Mouse (Mus musculus): ENCODE data around the gene Vamp2. TPM values are rescaled to one million over a fixed set of nuclear protein-coding genes. Genes with fewer than 3 reads are reported as not detected.

The Vamp2 gene
- polyA plus RNA-seq, 1 experiment from 2014 or later: 43.0 TPM

DNA sequence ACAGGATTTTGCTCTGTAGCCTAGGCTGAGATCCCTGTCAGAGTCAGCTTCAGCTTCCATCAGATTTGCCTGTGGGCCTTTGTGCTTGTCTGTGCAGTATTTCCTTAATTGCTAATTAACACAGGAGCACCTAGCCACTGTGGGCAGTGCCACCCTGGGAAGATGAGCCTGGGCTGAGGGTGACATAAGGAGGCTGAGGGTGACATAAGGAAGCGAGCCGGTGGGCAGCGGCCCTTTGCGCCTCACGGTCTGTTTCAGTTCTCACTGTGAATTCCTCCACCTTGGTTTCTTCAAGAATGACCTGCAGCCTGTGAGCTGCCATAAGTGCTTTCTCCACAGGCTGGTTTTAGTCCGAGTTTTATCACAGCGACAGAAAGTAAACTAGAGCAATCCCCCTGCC lies 6.7 kb upstream of the Vamp2 start:
- Histone ChIP-seq H3K27me3 (ENCODE audit: control insufficient read depth, insufficient read depth, low read length) (no peaks in the 10 kb centered on the region), H3K27ac (replicated peaks) (no peak overlapping the region), H3K36me3 (ENCODE audit: control insufficient read depth, insufficient read depth, low read length) (no peaks in the 10 kb centered on the region), H3K4me2 (replicated peaks; ENCODE audit: low read depth) (no peak overlapping the region), H3K9me3 (ENCODE audit: control insufficient read depth, low read length) (no peaks in the 10 kb centered on the region), H3K9ac (ENCODE audit: low read length) (no peak overlapping the region), H3K4me1 (replicated peaks; ENCODE audit: control insufficient read depth, insufficient read depth) (no peaks in the 10 kb centered on the region), H3K4me3 (ENCODE audit: low read depth, low read length) (no peak overlapping the region)
- DNase-seq (ENCODE audit: low spot score) (no peak), ATAC-seq (ENCODE audit: low FRiP score, low TSS enrichment) (no peak)
- 78% methylated on average over 7 of the region's 7 CpGs for WGBS
- TF ChIP-seq CTCF (IDR thresholded peaks at IDR 0.05; ENCODE audit: low read depth): no peak
- TF ChIP-seq EP300 (optimal IDR thresholded peaks at IDR 0.05): no peak

GRCm38 (mm10) chr11:69085608-69086007 lies 2.7 kb upstream of the Vamp2 start:
- Histone ChIP-seq H3K9me3 (ENCODE audit: control insufficient read depth, low read length) (no peaks in the 10 kb centered on the region), H3K27me3 (ENCODE audit: control insufficient read depth, insufficient read depth, low read length) (no peaks in the 10 kb centered on the region), H3K4me3 (ENCODE audit: low read depth, low read length) (no peak overlapping the region), H3K36me3 (ENCODE audit: control insufficient read depth, insufficient read depth, low read length) (peaks cover 7% of the 10 kb centered on the region; the same call in 1 of the 2 replicates), H3K4me2 (replicated peaks; ENCODE audit: low read depth) (no peak overlapping the region), H3K4me1 (replicated peaks; ENCODE audit: control insufficient read depth, insufficient read depth) (peaks cover 7% of the 10 kb centered on the region; the same call in 1 of the 2 replicates), H3K9ac (ENCODE audit: low read length) (no peak overlapping the region), H3K27ac (replicated peaks) (no peak overlapping the region)
- DNase-seq (ENCODE audit: low spot score) (peak; percentile 20), ATAC-seq (ENCODE audit: low FRiP score, low TSS enrichment) (no peak)
- no peak for TF ChIP-seq CTCF (IDR thresholded peaks at IDR 0.05; ENCODE audit: low read depth)
- no peak for TF ChIP-seq EP300 (optimal IDR thresholded peaks at IDR 0.05)
- 70% methylated on average over 6 of the region's 6 CpGs for WGBS

- DNase-seq (ENCODE audit: low spot score) (peak; percentile 14), ATAC-seq (ENCODE audit: low FRiP score, low TSS enrichment) (no peak)
- Histone ChIP-seq H3K9me3 (ENCODE audit: control insufficient read depth, low read length) (no peaks in the 10 kb centered on the region), H3K4me3 (ENCODE audit: low read depth, low read length) (no peak overlapping the region), H3K4me1 (replicated peaks; ENCODE audit: control insufficient read depth, insufficient read depth) (peaks cover 7% of the 10 kb centered on the region; the same call in 1 of the 2 replicates), H3K27ac (replicated peaks) (peak overlapping the region; percentile 97), H3K36me3 (ENCODE audit: control insufficient read depth, insufficient read depth, low read length) (peaks cover 7% of the 10 kb centered on the region; the same call in 1 of the 2 replicates), H3K4me2 (replicated peaks; ENCODE audit: low read depth) (no peak overlapping the region), H3K9ac (ENCODE audit: low read length) (0 out of 2 replicates have a peak overlapping the region, but pooled peaks have one; percentile 13), H3K27me3 (ENCODE audit: control insufficient read depth, insufficient read depth, low read length) (no peaks in the 10 kb centered on the region)
- TF ChIP-seq EP300 (optimal IDR thresholded peaks at IDR 0.05) (no peak), CTCF (IDR thresholded peaks at IDR 0.05; ENCODE audit: low read depth) (no peak)
- 38% methylated on average over 6 of the region's 6 CpGs for WGBS
Observed at GRCm38 (mm10) chr11:69086390-69086789, 1.9 kb upstream of the Vamp2 start.

- no peak for TF ChIP-seq CTCF (IDR thresholded peaks at IDR 0.05; ENCODE audit: low read depth)
- Histone ChIP-seq H3K9ac (ENCODE audit: low read length) (no peak overlapping the region), H3K27me3 (ENCODE audit: control insufficient read depth, insufficient read depth, low read length) (no peaks in the 10 kb centered on the region), H3K36me3 (ENCODE audit: control insufficient read depth, insufficient read depth, low read length) (peaks cover 7% of the 10 kb centered on the region; the same call in 1 of the 2 replicates), H3K27ac (replicated peaks) (peak overlapping the region; percentile 97), H3K4me1 (replicated peaks; ENCODE audit: control insufficient read depth, insufficient read depth) (peaks cover 7% of the 10 kb centered on the region; the same call in 1 of the 2 replicates), H3K4me3 (ENCODE audit: low read depth, low read length) (no peak overlapping the region), H3K9me3 (ENCODE audit: control insufficient read depth, low read length) (no peaks in the 10 kb centered on the region), H3K4me2 (replicated peaks; ENCODE audit: low read depth) (no peak overlapping the region)
- WGBS: 21% methylated on average over 4 of the region's 4 CpGs
- DNase-seq (ENCODE audit: low spot score) (peak; percentile 32), ATAC-seq (ENCODE audit: low FRiP score, low TSS enrichment) (peak; percentile 8; the same call in 1 of the 2 replicates)
Observed at GRCm38 (mm10) chr11:69087082-69087481, 1.2 kb upstream of the Vamp2 start.

DNA sequence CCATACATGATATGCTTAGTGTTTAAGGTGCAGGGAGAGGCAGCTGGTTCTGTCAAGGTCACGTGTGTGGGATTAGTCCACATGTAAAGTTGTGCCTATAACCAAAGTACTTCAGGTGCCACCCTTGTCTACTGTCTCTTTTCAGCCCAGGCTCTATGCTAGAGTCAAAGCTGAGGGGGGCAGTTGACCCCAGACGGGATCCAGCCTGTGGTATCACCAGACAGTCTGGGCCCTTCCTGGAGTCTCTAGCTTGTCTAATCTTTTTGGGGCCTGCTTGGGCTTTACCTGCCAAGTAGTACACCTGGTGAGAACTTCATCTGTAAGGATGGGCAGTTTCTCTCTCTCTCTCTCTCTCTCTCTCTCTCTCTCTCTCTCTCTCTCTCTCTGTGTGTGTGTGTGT lies 693 bp upstream of the Vamp2 start:
- Histone ChIP-seq H3K4me1 (replicated peaks; ENCODE audit: control insufficient read depth, insufficient read depth) (peaks cover 7% of the 10 kb centered on the region; the same call in 1 of the 2 replicates), H3K9ac (ENCODE audit: low read length) (no peak overlapping the region), H3K9me3 (ENCODE audit: control insufficient read depth, low read length) (no peaks in the 10 kb centered on the region), H3K27me3 (ENCODE audit: control insufficient read depth, insufficient read depth, low read length) (no peaks in the 10 kb centered on the region), H3K27ac (replicated peaks) (peak overlapping the region; percentile 97), H3K36me3 (ENCODE audit: control insufficient read depth, insufficient read depth, low read length) (peaks cover 7% of the 10 kb centered on the region; the same call in 1 of the 2 replicates), H3K4me3 (ENCODE audit: low read depth, low read length) (no peak overlapping the region), H3K4me2 (replicated peaks; ENCODE audit: low read depth) (no peak overlapping the region; the same call in 1 of the 2 replicates)
- ATAC-seq (ENCODE audit: low FRiP score, low TSS enrichment): no peak
- no peak for DNase-seq (ENCODE audit: low spot score)
- 63% methylated on average over 2 of the region's 2 CpGs for WGBS
- TF ChIP-seq EP300 (optimal IDR thresholded peaks at IDR 0.05): no peak
- no peak for TF ChIP-seq CTCF (IDR thresholded peaks at IDR 0.05; ENCODE audit: low read depth)

DNA sequence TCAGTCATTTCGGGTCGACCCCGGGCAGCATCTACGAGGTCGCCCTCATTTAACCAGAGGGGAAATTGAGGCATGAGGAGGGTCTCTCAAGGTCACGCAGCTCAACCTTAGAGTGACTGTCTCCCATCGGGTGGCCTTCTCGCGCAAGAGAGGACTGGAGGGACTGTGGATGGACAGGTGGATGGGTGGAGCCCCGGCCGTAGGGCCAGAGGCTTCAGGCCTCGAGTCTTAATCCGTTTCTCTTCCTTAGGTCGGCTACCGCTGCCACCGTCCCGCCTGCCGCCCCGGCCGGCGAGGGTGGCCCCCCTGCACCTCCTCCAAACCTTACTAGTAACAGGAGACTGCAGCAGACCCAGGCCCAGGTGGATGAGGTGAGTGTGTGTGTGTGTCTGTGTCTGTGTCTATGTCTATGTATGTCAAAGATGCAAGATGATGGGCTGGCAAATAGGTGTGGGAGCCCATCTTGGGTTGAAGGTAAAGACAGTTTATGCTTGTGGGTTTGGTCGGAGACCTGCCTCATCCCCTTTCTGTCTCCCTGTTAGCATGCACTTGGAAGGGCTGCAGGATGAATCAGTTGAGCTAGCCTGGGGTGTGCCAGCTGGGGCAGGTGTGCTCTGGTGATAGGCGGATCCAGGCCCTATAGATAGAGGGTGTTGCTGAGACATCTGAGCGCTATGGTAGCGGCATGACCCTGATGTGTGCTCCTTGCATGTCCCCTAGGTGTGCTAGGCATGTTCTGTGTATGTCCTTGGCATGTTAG lies 746 bp downstream of the Vamp2 start:
- Histone ChIP-seq H3K4me1 (replicated peaks; ENCODE audit: control insufficient read depth, insufficient read depth) (peaks cover 7% of the 10 kb centered on the region; the same call in 1 of the 2 replicates), H3K27me3 (ENCODE audit: control insufficient read depth, insufficient read depth, low read length) (no peaks in the 10 kb centered on the region), H3K9ac (ENCODE audit: low read length) (peak overlapping the region; percentile 100), H3K4me3 (ENCODE audit: low read depth, low read length) (peak overlapping the region; percentile 98), H3K27ac (replicated peaks) (peak overlapping the region; percentile 97), H3K36me3 (ENCODE audit: control insufficient read depth, insufficient read depth, low read length) (peaks cover 7% of the 10 kb centered on the region; the same call in 1 of the 2 replicates), H3K9me3 (ENCODE audit: control insufficient read depth, low read length) (no peaks in the 10 kb centered on the region), H3K4me2 (replicated peaks; ENCODE audit: low read depth) (peak overlapping the region; percentile 78)
- TF ChIP-seq EP300 (optimal IDR thresholded peaks at IDR 0.05) (no peak), CTCF (IDR thresholded peaks at IDR 0.05; ENCODE audit: low read depth) (0 out of 2 replicates have a peak, but pooled peaks have one; percentile 10)
- 7% methylated on average over 25 of the region's 25 CpGs for WGBS
- ATAC-seq (ENCODE audit: low FRiP score, low TSS enrichment) (peak; percentile 10; the same call in 1 of the 2 replicates), DNase-seq (ENCODE audit: low spot score) (peak; percentile 47)

Data from stomach, postnatal 0 days (tissue).